Mouse (Mus musculus) stomach, embryonic 14.5 days (tissue): ENCODE results near the gene Evc. TPM values are rescaled to one million over a fixed set of nuclear protein-coding genes. Genes with fewer than 3 reads are reported as not detected.

Experiments used
- ATAC-seq: fragments of 200-750 bp; cut with Nextera tagmentation; 2 replicates; pipeline ENCODE4 v1.8.0; 2017; ENCODE audit warnings: low read depth, moderate TSS enrichment; ENCODE audit not compliant: insufficient number of reproducible peaks, insufficient read depth, low FRiP score
- H3K27ac ChIP-seq: fragments of 300-500 bp; sonication (generic); 2 replicates; pipeline ENCODE4 v1.5.1; 2014; ENCODE audit warnings: mild to moderate bottlenecking, low read length, moderate library complexity, mixed read lengths
- H3K27me3 ChIP-seq: fragments of 300-500 bp; sonication (generic); 2 replicates; pipeline ENCODE4 v1.6.1; 2014; ENCODE audit warnings: low read length, control low read depth, mixed read lengths; ENCODE audit not compliant: control insufficient read depth, insufficient read depth
- H3K36me3 ChIP-seq: fragments of 300-500 bp; sonication (generic); 2 replicates; pipeline ENCODE4 v1.6.1; 2014; ENCODE audit warnings: mild to moderate bottlenecking, control low read depth, low read length, moderate library complexity, mixed read lengths; ENCODE audit not compliant: control insufficient read depth, insufficient read depth
- H3K4me1 ChIP-seq: fragments of 300-500 bp; sonication (generic); 2 replicates; pipeline ENCODE4 v1.6.1; 2014; ENCODE audit warnings: low read length, control low read depth, mixed read lengths; ENCODE audit not compliant: control insufficient read depth, insufficient read depth
- H3K4me2 ChIP-seq: fragments of 300-500 bp; sonication (generic); replicated peaks from 2 replicates; pipeline ENCODE4 v1.6.1; 2014; ENCODE audit warnings: low read depth, low read length, control low read depth
- H3K4me3 ChIP-seq: fragments of 300-500 bp; sonication (generic); 2 replicates; pipeline ENCODE4 v1.5.1; 2014; ENCODE audit warnings: low read depth, low read length, control low read depth
- H3K9ac ChIP-seq: fragments of 300-500 bp; sonication (generic); replicated peaks from 2 replicates; pipeline ENCODE4 v1.6.1; 2014; ENCODE audit warnings: low read depth, mild to moderate bottlenecking, control low read depth, low read length, moderate library complexity, mixed read lengths
- H3K9me3 ChIP-seq: fragments of 300-500 bp; sonication (generic); 2 replicates; pipeline ENCODE4 v1.6.1; 2016; ENCODE audit warnings: low read depth, low read length, control low read depth; ENCODE audit not compliant: control insufficient read depth
- WGBS: fragments of 180-500 bp; shearing (Covaris S2); extraction: QIAGEN DNeasy Blood & Tissue Kit; methylation state at CpG from one replicate; pipeline ENCODE4 v1.1.7; 2014; 5-methylcytosine and 5-hydroxymethylcytosine counted together
- polyA plus RNA-seq: library from polyadenylated mRNA; unstranded; fragments of >200 nt; fragmentation: Nextera tagmentation; extraction: Ambion mirVana; gene quantifications from 2 replicates; pipeline ENCODE4 v1.2.1, GENCODE M21; 2014

Evc gene
- polyA plus RNA-seq, result 15.9 and 16.7 TPM in 2 replicates

GRCm38 (mm10) chr5:37336485-37337105 is at the start of gene Evc:
Gene Evc, minus strand, starts transcription at chr5:37336894.
- Histone ChIP-seq H3K4me3 (peak within 1 kb of the TSS; percentile 69), H3K4me2 (peak within 1 kb of the TSS; percentile 89), H3K9ac (peak within 1 kb of the TSS; percentile 73), H3K9me3 (no peaks in the 10 kb centered on the region), H3K27ac (peak within 1 kb of the TSS; percentile 75; the same call in 1 of the 2 replicates), H3K4me1 (peaks cover 24% of the 10 kb centered on the region; the same call in 1 of the 2 replicates), H3K36me3 (0 out of 2 replicates have a peak, but pooled peaks cover 3% of the 10 kb centered on the region), H3K27me3 (no peaks in the 10 kb centered on the region)
- ATAC-seq, result peak; percentile 68
- WGBS, result under 1% methylated on average over 48 of the region's 48 CpGs

GRCm38 (mm10) chr5:37383570-37383969 is 46.9 kb upstream of the Evc start:
- Histone ChIP-seq H3K4me2 (no peak overlapping the region), H3K27ac (no peak overlapping the region), H3K9me3 (no peaks in the 10 kb centered on the region), H3K4me3 (no peak overlapping the region), H3K4me1 (no peaks in the 10 kb centered on the region), H3K27me3 (no peaks in the 10 kb centered on the region), H3K36me3 (peaks cover 36% of the 10 kb centered on the region), H3K9ac (no peak overlapping the region)
- WGBS, result 87% methylated on average over 3 of the region's 3 CpGs
- ATAC-seq, result 0 out of 2 replicates have a peak, but pooled peaks have one; percentile 10

GRCm38 (mm10) chr5:37380641-37381040 is 43.9 kb upstream of the Evc start:
- ATAC-seq, result no peak
- Histone ChIP-seq H3K4me3 (no peak overlapping the region), H3K9me3 (no peaks in the 10 kb centered on the region), H3K27me3 (no peaks in the 10 kb centered on the region), H3K4me1 (no peaks in the 10 kb centered on the region), H3K36me3 (peaks cover 30% of the 10 kb centered on the region), H3K4me2 (no peak overlapping the region), H3K9ac (no peak overlapping the region), H3K27ac (no peak overlapping the region)
- WGBS, result 93% methylated on average over 4 of the region's 4 CpGs

- no peak for ATAC-seq
- H3K36me3 ChIP-seq, result peaks cover 28% of the 10 kb centered on the region
- no peaks in the 10 kb centered on the region for H3K9me3 ChIP-seq
- H3K9ac ChIP-seq, result no peak overlapping the region
- no peak overlapping the region for H3K4me2 ChIP-seq
- no peak overlapping the region for H3K4me3 ChIP-seq
- 87% methylated on average over 7 of the region's 7 CpGs for WGBS
- H3K27ac ChIP-seq, result no peak overlapping the region
- H3K27me3 ChIP-seq, result no peaks in the 10 kb centered on the region
- no peaks in the 10 kb centered on the region for H3K4me1 ChIP-seq
Measured at GRCm38 (mm10) chr5:37377376-37377775, 40.7 kb upstream of the Evc start.

GRCm38 (mm10) chr5:37368796-37369195 is 32.1 kb upstream of the Evc start:
- no peak overlapping the region for H3K4me2 ChIP-seq
- no peak for ATAC-seq
- no peak overlapping the region for H3K4me3 ChIP-seq
- WGBS, result 89% methylated on average over 8 of the region's 8 CpGs
- no peaks in the 10 kb centered on the region for H3K27me3 ChIP-seq
- H3K27ac ChIP-seq, result no peak overlapping the region
- no peaks in the 10 kb centered on the region for H3K4me1 ChIP-seq
- H3K9me3 ChIP-seq, result no peaks in the 10 kb centered on the region
- no peak overlapping the region for H3K9ac ChIP-seq
- peaks cover 15% of the 10 kb centered on the region; the same call in 1 of the 2 replicates for H3K36me3 ChIP-seq

- Histone ChIP-seq H3K27me3 (no peaks in the 10 kb centered on the region), H3K4me2 (no peak overlapping the region), H3K4me1 (no peaks in the 10 kb centered on the region), H3K9me3 (no peaks in the 10 kb centered on the region), H3K27ac (no peak overlapping the region), H3K4me3 (no peak overlapping the region), H3K36me3 (peaks cover 2% of the 10 kb centered on the region; the same call in 1 of the 2 replicates), H3K9ac (no peak overlapping the region)
- no peak for ATAC-seq
Measured at GRCm38 (mm10) chr5:37365751-37366150, 29.1 kb upstream of the Evc start.

GRCm38 (mm10) chr5:37363284-37363683 is 26.6 kb upstream of the Evc start:
- Histone ChIP-seq H3K9me3 (no peaks in the 10 kb centered on the region), H3K4me2 (no peak overlapping the region), H3K4me1 (no peaks in the 10 kb centered on the region), H3K9ac (no peak overlapping the region), H3K27me3 (no peaks in the 10 kb centered on the region), H3K36me3 (peaks cover 6% of the 10 kb centered on the region), H3K27ac (no peak overlapping the region), H3K4me3 (no peak overlapping the region)
- WGBS, result 74% methylated on average over 5 of the region's 5 CpGs
- ATAC-seq, result no peak

GRCm38 (mm10) chr5:37362618-37363017 is 25.9 kb upstream of the Evc start:
- no peak for ATAC-seq
- Histone ChIP-seq H3K4me2 (no peak overlapping the region), H3K4me3 (no peak overlapping the region), H3K27ac (no peak overlapping the region), H3K36me3 (peaks cover 6% of the 10 kb centered on the region), H3K27me3 (no peaks in the 10 kb centered on the region), H3K4me1 (no peaks in the 10 kb centered on the region), H3K9ac (no peak overlapping the region), H3K9me3 (no peaks in the 10 kb centered on the region)
- 59% methylated on average over 5 of the region's 5 CpGs for WGBS

- 78% methylated on average over 8 of the region's 8 CpGs for WGBS
- Histone ChIP-seq H3K4me3 (no peak overlapping the region), H3K27me3 (no peaks in the 10 kb centered on the region), H3K9me3 (no peaks in the 10 kb centered on the region), H3K27ac (no peak overlapping the region), H3K36me3 (peaks cover 26% of the 10 kb centered on the region), H3K9ac (no peak overlapping the region), H3K4me1 (no peaks in the 10 kb centered on the region), H3K4me2 (no peak overlapping the region)
- no peak for ATAC-seq
Measured at GRCm38 (mm10) chr5:37356027-37356426, 19.3 kb upstream of the Evc start.
